Mouse (Mus musculus) CD4-positive helper T cell, adult 2 months (primary cell): Measurements from ENCODE around the gene Fkbp4.
"Not testable (repeated sequence)": the region's sequence is repeated elsewhere in the genome, so short reads cannot be mapped to it uniquely, and the experiment has no call there.

Source experiments
- DNase-seq: peaks from one replicate; pipeline ENCODE4 v3.0.0-alpha.2; 2012; ENCODE audit warnings: low read depth, missing footprints, low spot score

Fkbp4 gene

GRCm38 (mm10) chr6:128397574-128398261, 40.8 kb downstream of the Fkbp4 start:
- DNase-seq: no peak

- no peak for DNase-seq
Observed at GRCm38 (mm10) chr6:128390683-128391082, 47.8 kb downstream of the Fkbp4 start.

GRCm38 (mm10) chr6:128389185-128389584, 49.3 kb downstream of the Fkbp4 start:
- no peak for DNase-seq

GRCm38 (mm10) chr6:128385026-128385425, 53.5 kb downstream of the Fkbp4 start:
- DNase-seq: no peak

GRCm38 (mm10) chr6:128383752-128384151, 54.7 kb downstream of the Fkbp4 start:
- no peak for DNase-seq

- DNase-seq: no peak
Observed at GRCm38 (mm10) chr6:128381254-128381653, 57.2 kb downstream of the Fkbp4 start.

GRCm38 (mm10) chr6:128380594-128381167, 57.8 kb downstream of the Fkbp4 start:
- DNase-seq: not testable (repeated sequence)
